Mouse (Mus musculus): ENCODE results near the gene Pitpnc1.

DNA sequence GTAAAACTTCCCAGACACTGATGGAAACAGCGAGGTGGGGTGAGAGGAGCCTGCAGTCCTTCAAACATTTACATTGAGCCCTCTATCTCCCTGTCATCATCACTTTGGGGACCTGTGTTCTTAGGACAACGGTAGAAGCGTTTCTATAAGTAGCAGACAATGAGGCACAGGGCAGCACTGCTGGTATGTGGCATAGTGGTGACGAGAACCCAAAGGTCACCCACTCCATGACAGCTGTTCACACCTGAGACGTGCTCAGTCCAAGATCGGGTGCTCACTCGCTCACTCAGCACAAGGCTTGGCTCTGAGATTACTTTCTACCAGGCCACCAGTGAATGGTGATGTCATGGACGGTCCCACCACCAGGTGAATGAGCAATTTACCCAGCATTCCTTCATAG lies 286.7 kb downstream of the Pitpnc1 start:
- TF ChIP-seq CTCF (IDR thresholded peaks at IDR 0.05; ENCODE audit: low read depth, low read length) = no peak
- no peak for TF ChIP-seq POLR2A (IDR thresholded peaks at IDR 0.05; ENCODE audit: extremely low read depth, insufficient read depth, low read length)
